Mouse (Mus musculus) erythroid progenitor cell, adult 5-6 weeks (primary cell): ENCODE data around the gene Olfr820. TPM values are rescaled to one million over a fixed set of nuclear protein-coding genes. Genes with fewer than 3 reads are reported as not detected.
"Not testable (repeated sequence)": the region's sequence is repeated elsewhere in the genome, so short reads cannot be mapped to it uniquely, and the experiment has no call there.

Experiments used
- ATAC-seq: replicated peaks from 2 replicates; pipeline ENCODE4 v1.8.0; 2016; ENCODE audit warnings: moderate number of reproducible peaks, mild to moderate bottlenecking, moderate TSS enrichment, inconsistent platforms; ENCODE audit not compliant: poor library complexity, low FRiP score, severe bottlenecking
- total RNA-seq, 2 experiments: library from RNA; stranded (forward) in 1 of 2; stranded (reverse) in 1 of 2; fragments of 150-400 nt in 1 of 2; fragments of 186-747, 209-891 nt in 1 of 2; gene quantifications; 2 replicates each; pipeline versions ENCODE4 v1.2.3 to v1.2.4; 2015 to 2017; ENCODE audit warnings: low replicate concordance in 2 of 2

The Olfr820 gene
- total RNA-seq (2015; ENCODE audit: low replicate concordance) (not detected in 2 replicates), total RNA-seq (2017; ENCODE audit: low replicate concordance) (not detected in 2 replicates)

- ATAC-seq = no peak
Measured at GRCm38 (mm10) chr10:130012321-130012720, at the start of gene Olfr820. Olfr820 (plus strand) TSS chr10:130012621.

- peak; percentile 54 for ATAC-seq
Measured at GRCm38 (mm10) chr10:129966232-129966631, 46.2 kb upstream of the Olfr820 start.

GRCm38 (mm10) chr10:129967166-129967565 is 45.3 kb upstream of the Olfr820 start, which contains the start of gene Olfr819:
Olfr819 (minus strand) TSS chr10:129967266.
- not testable (repeated sequence) for ATAC-seq

GRCm38 (mm10) chr10:129972994-129973393 is 39.4 kb upstream of the Olfr820 start:
- not testable (repeated sequence) for ATAC-seq

DNA sequence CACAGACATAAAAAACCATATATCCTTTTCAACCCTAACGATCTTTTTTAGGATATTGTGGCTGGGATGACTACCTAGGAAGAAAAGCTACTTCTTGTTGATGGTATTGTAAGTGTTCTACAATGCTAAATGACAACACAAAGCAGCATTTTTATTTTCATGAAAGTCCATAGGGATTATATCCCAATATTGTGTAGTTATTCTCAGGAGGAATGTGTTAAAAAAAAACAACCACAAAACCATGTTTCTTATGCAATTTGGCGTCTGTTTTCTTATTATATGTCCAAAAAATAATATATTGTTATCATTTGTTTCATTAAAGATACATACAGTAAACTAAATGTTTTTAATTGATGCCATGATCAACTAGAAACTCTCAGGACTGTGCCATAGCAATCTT is 36.4 kb upstream of the Olfr820 start, which contains the start of gene Olfr247:
Gene Olfr247 (minus strand): TSS at position 101 of the 400 bp plus-strand sequence.
- not testable (repeated sequence) for ATAC-seq

GRCm38 (mm10) chr10:129981867-129982266 is 30.6 kb upstream of the Olfr820 start:
- ATAC-seq = 0 out of 2 replicates have a peak, but pooled peaks have one; percentile 34

GRCm38 (mm10) chr10:129984962-129985361 is 27.5 kb upstream of the Olfr820 start, which contains the start of gene Gm10310:
Gm10310 (minus strand) TSS chr10:129985062.
- ATAC-seq = not testable (repeated sequence)

DNA sequence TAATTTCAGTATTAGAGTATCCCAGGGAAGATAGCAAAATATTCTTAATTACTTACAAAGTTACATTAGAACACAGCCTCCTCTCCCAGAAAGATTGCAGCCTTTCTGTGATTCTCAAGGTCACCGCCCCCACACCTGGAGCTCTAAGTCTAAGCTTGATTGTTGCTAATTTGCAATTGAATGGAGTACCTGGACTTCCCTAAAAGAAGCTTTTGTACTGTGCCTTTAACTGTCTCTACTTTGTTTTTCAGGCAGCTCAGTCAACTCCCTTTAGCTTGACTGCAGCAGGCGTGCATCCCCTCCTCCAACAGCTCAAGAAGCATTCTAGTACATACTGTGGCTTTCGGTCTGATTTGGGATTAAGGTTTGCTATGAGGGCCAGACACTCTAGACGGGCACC is 8.3 kb upstream of the Olfr820 start:
- ATAC-seq = not testable (repeated sequence)

DNA sequence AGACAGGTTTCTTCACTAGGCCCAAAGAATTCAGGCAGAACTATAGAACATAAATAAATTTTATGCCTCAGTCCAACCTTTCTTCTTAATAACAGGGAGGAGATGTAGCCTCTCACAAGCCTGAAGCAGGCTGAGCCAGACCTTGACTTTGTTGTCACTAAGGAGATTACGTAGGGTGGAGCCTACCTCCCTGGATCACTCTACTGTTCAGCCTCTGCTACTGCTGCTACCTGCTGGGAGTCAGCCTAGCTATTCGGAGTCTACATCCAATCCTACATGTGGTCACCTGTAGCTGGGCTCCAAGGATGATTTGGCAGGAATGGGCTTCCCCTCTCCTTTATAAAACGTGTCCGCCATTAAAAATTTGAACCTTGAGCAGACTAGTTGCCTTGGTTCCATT is 7.1 kb upstream of the Olfr820 start:
- ATAC-seq = not testable (repeated sequence)

DNA sequence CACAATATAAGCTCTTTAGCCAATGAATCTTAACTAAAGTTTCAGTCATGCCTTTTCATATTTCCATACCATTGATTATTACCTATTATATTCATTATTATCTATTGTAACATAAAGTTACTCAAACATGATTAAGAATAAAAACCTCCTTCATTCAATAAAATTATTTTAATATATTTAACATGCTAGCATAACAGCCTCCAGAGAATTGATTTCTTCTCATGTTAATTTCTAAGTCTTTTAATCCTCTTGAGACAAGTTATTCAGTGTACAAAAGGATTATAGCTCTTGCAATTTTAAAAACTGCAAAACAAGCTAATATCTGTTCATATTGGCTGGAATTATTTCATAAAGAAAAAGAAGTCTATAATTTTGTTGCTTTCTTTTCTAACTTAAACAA is 17.6 kb downstream of the Olfr820 start, which contains the start of gene Olfr821:
Gene Olfr821 (plus strand): TSS at position 301 of the 400 bp plus-strand sequence.
- no peak for ATAC-seq

DNA sequence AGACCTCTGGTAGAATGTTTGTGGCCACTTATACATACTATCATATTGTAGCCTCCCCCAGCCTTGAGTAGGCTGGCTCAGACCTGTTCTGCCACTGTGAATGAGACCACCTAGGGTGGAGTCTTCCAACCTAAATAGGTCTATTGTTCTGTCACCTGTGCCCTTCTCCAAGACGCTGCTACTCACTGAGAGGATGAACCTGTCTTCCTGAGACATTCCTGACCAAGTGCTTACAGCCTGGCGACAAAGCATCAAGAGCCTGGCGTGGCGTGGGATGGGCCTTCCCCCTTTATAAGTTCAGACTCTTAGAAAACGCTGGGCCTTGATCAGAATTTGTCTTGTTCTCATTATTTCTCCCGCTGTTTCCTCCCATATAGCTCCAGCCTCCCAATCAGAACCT is 24.7 kb downstream of the Olfr820 start:
- ATAC-seq = no peak

Other genes starting within 250 kb of the Olfr820 start
- not detected in 2 replicates for gene Olfr808, start 247.1 kb upstream of the Olfr820 start, total RNA-seq (2015; ENCODE audit: low replicate concordance)
- not detected in 2 replicates for gene Olfr808, start 247.1 kb upstream of the Olfr820 start, total RNA-seq (2017; ENCODE audit: low replicate concordance)
- gene Olfr809, start 238.0 kb upstream of the Olfr820 start, total RNA-seq (2015; ENCODE audit: low replicate concordance) = not detected in 2 replicates
- not detected in 2 replicates for gene Olfr809, start 238.0 kb upstream of the Olfr820 start, total RNA-seq (2017; ENCODE audit: low replicate concordance)
- gene Olfr810, start 217.7 kb upstream of the Olfr820 start, total RNA-seq (2015; ENCODE audit: low replicate concordance) = not detected in 2 replicates
- gene Olfr810, start 217.7 kb upstream of the Olfr820 start, total RNA-seq (2017; ENCODE audit: low replicate concordance) = not detected in 2 replicates
- not detected in 2 replicates for gene Olfr811, start 208.2 kb upstream of the Olfr820 start, total RNA-seq (2015; ENCODE audit: low replicate concordance)
- gene Olfr811, start 208.2 kb upstream of the Olfr820 start, total RNA-seq (2017; ENCODE audit: low replicate concordance) = not detected in 2 replicates
- not detected in 2 replicates for gene Olfr812, start 166.5 kb upstream of the Olfr820 start, total RNA-seq (2015; ENCODE audit: low replicate concordance)
- gene Olfr812, start 166.5 kb upstream of the Olfr820 start, total RNA-seq (2017; ENCODE audit: low replicate concordance) = not detected in 2 replicates
- not detected in 2 replicates for gene Olfr813, start 157.3 kb upstream of the Olfr820 start, total RNA-seq (2015; ENCODE audit: low replicate concordance)
- gene Olfr813, start 157.3 kb upstream of the Olfr820 start, total RNA-seq (2017; ENCODE audit: low replicate concordance) = not detected in 2 replicates
- not detected in 2 replicates for gene Olfr814, start 132.8 kb upstream of the Olfr820 start, total RNA-seq (2015; ENCODE audit: low replicate concordance)
- not detected in 2 replicates for gene Olfr814, start 132.8 kb upstream of the Olfr820 start, total RNA-seq (2017; ENCODE audit: low replicate concordance)
- gene Olfr815, start 106.8 kb upstream of the Olfr820 start, total RNA-seq (2015; ENCODE audit: low replicate concordance) = not detected in 2 replicates
- gene Olfr815, start 106.8 kb upstream of the Olfr820 start, total RNA-seq (2017; ENCODE audit: low replicate concordance) = not detected in 2 replicates
- gene Olfr816, start 97.0 kb upstream of the Olfr820 start, total RNA-seq (2015; ENCODE audit: low replicate concordance) = not detected in 2 replicates
- gene Olfr816, start 97.0 kb upstream of the Olfr820 start, total RNA-seq (2017; ENCODE audit: low replicate concordance) = not detected in 2 replicates
- not detected in 2 replicates for gene Olfr818, start 63.5 kb upstream of the Olfr820 start, total RNA-seq (2015; ENCODE audit: low replicate concordance)
- not detected in 2 replicates for gene Olfr818, start 63.5 kb upstream of the Olfr820 start, total RNA-seq (2017; ENCODE audit: low replicate concordance)
- gene Olfr819, start 45.4 kb upstream of the Olfr820 start, total RNA-seq (2015; ENCODE audit: low replicate concordance) = not detected in 2 replicates
- not detected in 2 replicates for gene Olfr819, start 45.4 kb upstream of the Olfr820 start, total RNA-seq (2017; ENCODE audit: low replicate concordance)
- not detected in 2 replicates for gene Olfr247, start 36.5 kb upstream of the Olfr820 start, total RNA-seq (2015; ENCODE audit: low replicate concordance)
- gene Olfr247, start 36.5 kb upstream of the Olfr820 start, total RNA-seq (2017; ENCODE audit: low replicate concordance) = not detected in 2 replicates
- not detected in 2 replicates for gene Gm10310, start 27.6 kb upstream of the Olfr820 start, total RNA-seq (2015; ENCODE audit: low replicate concordance)
- not detected in 2 replicates for gene Gm10310, start 27.6 kb upstream of the Olfr820 start, total RNA-seq (2017; ENCODE audit: low replicate concordance)
- not detected in 2 replicates for gene Olfr821, start 17.7 kb downstream of the Olfr820 start, total RNA-seq (2015; ENCODE audit: low replicate concordance)
- not detected in 2 replicates for gene Olfr821, start 17.7 kb downstream of the Olfr820 start, total RNA-seq (2017; ENCODE audit: low replicate concordance)
- not detected in 2 replicates for gene Olfr822, start 58.6 kb downstream of the Olfr820 start, total RNA-seq (2015; ENCODE audit: low replicate concordance)
- gene Olfr822, start 58.6 kb downstream of the Olfr820 start, total RNA-seq (2017; ENCODE audit: low replicate concordance) = not detected in 2 replicates
- not detected in 2 replicates for gene Olfr823, start 102.8 kb downstream of the Olfr820 start, total RNA-seq (2015; ENCODE audit: low replicate concordance)
- gene Olfr823, start 102.8 kb downstream of the Olfr820 start, total RNA-seq (2017; ENCODE audit: low replicate concordance) = not detected in 2 replicates
- gene Olfr824, start 117.4 kb downstream of the Olfr820 start, total RNA-seq (2015; ENCODE audit: low replicate concordance) = not detected in 2 replicates
- not detected in 2 replicates for gene Olfr824, start 117.4 kb downstream of the Olfr820 start, total RNA-seq (2017; ENCODE audit: low replicate concordance)
- gene Olfr825, start 154.1 kb downstream of the Olfr820 start, total RNA-seq (2015; ENCODE audit: low replicate concordance) = not detected in 2 replicates
- gene Olfr825, start 154.1 kb downstream of the Olfr820 start, total RNA-seq (2017; ENCODE audit: low replicate concordance) = not detected in 2 replicates
- not detected in 2 replicates for gene Olfr826, start 171.6 kb downstream of the Olfr820 start, total RNA-seq (2015; ENCODE audit: low replicate concordance)
- gene Olfr826, start 171.6 kb downstream of the Olfr820 start, total RNA-seq (2017; ENCODE audit: low replicate concordance) = not detected in 2 replicates
- not detected in 2 replicates for gene Olfr827, start 201.8 kb downstream of the Olfr820 start, total RNA-seq (2015; ENCODE audit: low replicate concordance)
- not detected in 2 replicates for gene Olfr827, start 201.8 kb downstream of the Olfr820 start, total RNA-seq (2017; ENCODE audit: low replicate concordance)